Mouse (Mus musculus): ENCODE data around the gene Tcf20. TPM values are rescaled to one million over a fixed set of nuclear protein-coding genes. Genes with fewer than 3 reads are reported as not detected.

Gene Tcf20
- total and polyA plus RNA-seq, 3 experiments = 34.7 to 92.0 (median 91.8) TPM

DNA sequence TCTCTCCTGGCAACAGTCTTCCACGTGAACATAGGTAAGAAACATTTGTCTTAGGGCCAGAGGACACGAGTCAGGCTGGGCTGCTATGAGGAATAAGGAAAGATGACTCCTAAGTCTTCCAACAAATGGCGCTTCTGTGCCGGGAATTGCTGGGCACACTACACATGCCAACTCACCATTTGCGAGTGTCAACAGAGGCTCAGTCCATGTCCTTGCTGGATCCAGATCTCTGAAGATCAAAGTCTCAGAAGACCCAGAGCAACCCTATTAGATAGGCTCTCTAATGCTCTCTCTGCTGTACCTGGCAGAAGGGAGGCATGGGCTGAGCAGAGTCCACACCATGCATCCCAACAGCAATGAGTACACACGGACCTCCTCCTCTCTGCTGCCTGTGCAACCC, 222.8 kb downstream of the Tcf20 start:
- no peak for DNase-seq (ENCODE audit: low read depth, low spot score)
- Histone ChIP-seq H3K27me3 (ENCODE audit: control insufficient read depth in 1 of 2, insufficient read depth in 2 of 2, low read length in 2 of 2) (no peaks in the 10 kb centered on the region), H3K9ac (ENCODE audit: control insufficient read depth, low read depth, low read length, poor library complexity, severe bottlenecking) (no peak overlapping the region), H3K79me2 (ENCODE audit: control insufficient read depth, insufficient read depth, low read length, poor library complexity) (no peaks in the 10 kb centered on the region), H3K4me3 (ENCODE audit: control insufficient read depth in 1 of 2, insufficient read depth in 1 of 2, low read depth in 2 of 2, low read length in 2 of 2) (no peak overlapping the region), H3K9me3 (replicated peaks; ENCODE audit: insufficient read depth, low read length) (no peaks in the 10 kb centered on the region), H3K27ac (ENCODE audit: control insufficient read depth, low read depth, low read length) (no peak overlapping the region), H3K4me1 (ENCODE audit: control insufficient read depth in 1 of 2, insufficient read depth in 2 of 2, low read length in 2 of 2) (no peaks in the 10 kb centered on the region), H3K36me3 (ENCODE audit: control insufficient read depth in 1 of 2, insufficient read depth in 2 of 2, low read length in 2 of 2) (no peaks in the 10 kb centered on the region)
- TF ChIP-seq ZC3H11A (IDR thresholded peaks at IDR 0.05; ENCODE audit: low read depth, low read length) (no peak), NELFE (IDR thresholded peaks at IDR 0.05; ENCODE audit: low read depth, low read length) (no peak), CTCF (IDR thresholded peaks at IDR 0.05 in 2 of 3, conservative IDR thresholded peaks at IDR 0.05 in 1 of 3; ENCODE audit: control insufficient read depth in 1 of 3, insufficient read depth in 1 of 3, low read depth in 2 of 3, low read length in 3 of 3, poor library complexity in 1 of 3, severe bottlenecking in 1 of 3) (no peak), UBTF (IDR thresholded peaks at IDR 0.05; ENCODE audit: borderline replicate concordance, insufficient read depth, low read depth, low read length) (no peak), GABPA (IDR thresholded peaks at IDR 0.05; ENCODE audit: low read depth, low read length) (no peak), MXI1 (IDR thresholded peaks at IDR 0.05; ENCODE audit: low read depth, low read length) (no peak), EP300 (IDR thresholded peaks at IDR 0.05; ENCODE audit: low read depth in 1 of 2, low read length in 2 of 2) (no peak), MAX (IDR thresholded peaks at IDR 0.05; ENCODE audit: low read length) (no peak), GATA1 (IDR thresholded peaks at IDR 0.05; ENCODE audit: low read depth, low read length) (no peak), JUND (IDR thresholded peaks at IDR 0.05; ENCODE audit: low read depth, low read length) (no peak), ELF1 (IDR thresholded peaks at IDR 0.05; ENCODE audit: low read depth, low read length) (no peak), ZNF384 (IDR thresholded peaks at IDR 0.05; ENCODE audit: low read depth, low read length) (no peak), TCF12 (IDR thresholded peaks at IDR 0.05; ENCODE audit: low read depth, low read length) (no peak), TAL1 (IDR thresholded peaks at IDR 0.05; ENCODE audit: low read length) (no peak), ETS1 (IDR thresholded peaks at IDR 0.05; ENCODE audit: low read depth, low read length) (no peak), MYB (IDR thresholded peaks at IDR 0.05; ENCODE audit: low read depth, low read length) (no peak), RCOR1 (IDR thresholded peaks at IDR 0.05; ENCODE audit: low read depth, low read length) (no peak)

DNA sequence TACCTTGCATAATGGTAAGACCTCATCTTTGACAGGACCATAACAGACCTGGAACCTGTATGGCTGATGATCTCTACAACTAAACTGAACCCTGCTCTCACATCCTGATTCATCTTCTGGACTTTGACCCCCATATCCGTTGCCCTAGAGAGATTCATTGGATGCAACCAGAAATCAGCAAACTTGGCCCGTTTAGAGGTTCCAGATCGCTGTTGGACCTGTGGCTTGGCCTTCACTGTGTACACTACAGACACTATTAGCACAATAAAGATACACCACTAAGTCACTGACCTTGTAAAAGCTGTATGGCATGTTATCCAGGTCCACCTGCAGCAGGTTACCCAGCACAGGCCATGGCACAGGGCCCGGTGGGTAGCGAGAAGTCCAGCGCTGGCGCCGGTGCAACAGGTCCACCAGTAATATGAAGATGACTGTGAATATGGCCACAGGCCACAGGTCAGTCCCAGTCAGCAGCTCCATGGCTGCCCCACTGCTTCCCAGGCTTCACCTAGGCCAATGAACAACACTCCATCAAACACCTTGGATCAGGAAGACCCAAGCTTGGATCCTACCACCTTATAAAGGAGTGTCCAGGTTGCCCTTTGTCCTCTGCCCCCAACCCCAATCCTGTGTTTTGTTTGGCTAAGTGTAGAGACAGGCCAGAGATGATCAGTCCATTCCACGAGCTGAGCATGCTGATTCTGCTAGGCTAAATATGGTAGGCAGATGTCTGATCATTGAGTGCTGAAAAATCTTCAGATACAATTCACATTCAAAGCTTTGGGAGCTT, 223.8 kb downstream of the Tcf20 start, which contains the start of gene Cyp2d40:
Gene Cyp2d40 (minus strand): TSS at position 553 of the 790 bp plus-strand sequence.
- H3K27ac ChIP-seq (ENCODE audit: control insufficient read depth, low read depth, low read length) = no peak within 1 kb of the TSS
- no peaks in the 10 kb centered on the region for H3K27me3 ChIP-seq (ENCODE audit: control insufficient read depth in 1 of 2, insufficient read depth in 2 of 2, low read length in 2 of 2)
- H3K9ac ChIP-seq (ENCODE audit: control insufficient read depth, low read depth, low read length, poor library complexity, severe bottlenecking) = no peak within 1 kb of the TSS
- DNase-seq (ENCODE audit: low read depth, low spot score) = no peak
- H3K79me2 ChIP-seq (ENCODE audit: control insufficient read depth, insufficient read depth, low read length, poor library complexity) = no peaks in the 10 kb centered on the region
- no peaks in the 10 kb centered on the region for H3K36me3 ChIP-seq (ENCODE audit: control insufficient read depth in 1 of 2, insufficient read depth in 2 of 2, low read length in 2 of 2)
- no peaks in the 10 kb centered on the region for H3K4me1 ChIP-seq (ENCODE audit: control insufficient read depth in 1 of 2, insufficient read depth in 2 of 2, low read length in 2 of 2)
- H3K9me3 ChIP-seq (replicated peaks; ENCODE audit: insufficient read depth, low read length) = no peaks in the 10 kb centered on the region
- no peak within 1 kb of the TSS for H3K4me3 ChIP-seq (ENCODE audit: control insufficient read depth in 1 of 2, insufficient read depth in 1 of 2, low read depth in 2 of 2, low read length in 2 of 2)
- TF ChIP-seq ELF1 (IDR thresholded peaks at IDR 0.05; ENCODE audit: low read depth, low read length) (no peak), ZC3H11A (IDR thresholded peaks at IDR 0.05; ENCODE audit: low read depth, low read length) (no peak), RCOR1 (IDR thresholded peaks at IDR 0.05; ENCODE audit: low read depth, low read length) (no peak), ZNF384 (IDR thresholded peaks at IDR 0.05; ENCODE audit: low read depth, low read length) (no peak), RAD21 (IDR thresholded peaks at IDR 0.05; ENCODE audit: low read depth, low read length) (no peak), SMC3 (IDR thresholded peaks at IDR 0.05; ENCODE audit: low read depth, low read length) (no peak), CTCF (IDR thresholded peaks at IDR 0.05 in 2 of 3, conservative IDR thresholded peaks at IDR 0.05 in 1 of 3; ENCODE audit: control insufficient read depth in 1 of 3, insufficient read depth in 1 of 3, low read depth in 2 of 3, low read length in 3 of 3, poor library complexity in 1 of 3, severe bottlenecking in 1 of 3) (no peak), JUND (IDR thresholded peaks at IDR 0.05; ENCODE audit: low read depth, low read length) (no peak), CHD2 (IDR thresholded peaks at IDR 0.05; ENCODE audit: low read length) (no peak), BHLHE40 (IDR thresholded peaks at IDR 0.05; ENCODE audit: borderline replicate concordance, low read depth, low read length) (no peak), GABPA (IDR thresholded peaks at IDR 0.05; ENCODE audit: low read depth, low read length) (no peak), KAT2A (conservative IDR thresholded peaks at IDR 0.05; ENCODE audit: low read depth, low read length) (no peak)

All from MEL (cell line).